8 mouse cellular contexts compared by ENCODE assay signal in the genomic region with DNA sequence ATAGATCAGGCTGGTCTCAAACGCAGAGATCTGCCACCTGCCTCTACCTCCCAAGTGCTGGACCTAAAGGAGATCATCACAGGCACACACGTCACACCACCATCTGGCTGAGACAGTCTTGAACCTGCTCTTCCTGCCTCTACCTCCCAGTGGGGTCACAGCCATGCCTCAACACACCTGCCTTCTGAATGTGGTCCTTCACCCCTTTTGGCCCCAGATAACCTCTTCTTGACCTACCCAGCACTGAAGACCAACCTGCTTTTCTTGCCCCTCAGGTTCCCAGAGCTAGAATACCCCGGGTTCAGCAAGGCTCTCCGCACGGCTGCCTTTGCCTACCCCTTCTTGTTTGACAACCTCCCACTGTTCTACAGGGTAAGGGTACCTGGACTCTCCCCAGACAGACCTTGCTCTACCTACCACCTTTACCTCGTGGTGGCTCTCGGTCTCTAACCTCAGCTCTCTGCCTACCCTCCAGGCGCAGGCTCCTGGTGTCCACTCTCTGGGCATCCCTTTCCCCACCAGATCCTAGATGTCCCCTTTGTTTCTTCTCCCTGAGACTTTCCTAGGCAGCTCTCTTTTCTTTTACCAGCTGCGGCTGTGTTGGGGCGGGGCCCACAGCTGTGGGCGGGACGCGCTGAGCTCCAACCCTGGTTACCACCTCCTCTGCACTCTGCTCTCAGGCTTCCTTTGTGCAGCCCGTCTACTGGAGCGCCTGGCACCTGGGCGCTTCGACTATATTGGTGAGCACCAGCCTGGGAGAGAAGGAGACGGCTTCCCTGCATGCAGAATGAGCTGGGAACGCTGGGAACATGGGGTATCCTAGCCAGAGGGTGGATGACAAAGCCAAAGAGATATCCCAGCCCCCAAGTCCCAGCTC. TPM values are rescaled to one million over a fixed set of nuclear protein-coding genes. Genes with fewer than 3 reads are reported as not detected.
DNase-seq lines count a peak whose midpoint lies in the region; ATAC-seq and TF ChIP-seq lines count a peak whose summit lies in the region.
"Not testable (repeated sequence)": the region's sequence is repeated elsewhere in the genome, so short reads cannot be mapped to it uniquely, and the experiment has no call there.

No protein-coding gene starts in this region.

- peak; percentile 94 for ATAC-seq in intestine, embryonic 15.5 days
- peak; percentile 92 for ATAC-seq in limb, embryonic 13.5 days (ENCODE audit: low FRiP score, low read depth)
- peak; percentile 91 for ATAC-seq in neural tube, embryonic 15.5 days (ENCODE audit: low FRiP score)

- TF ChIP-seq RAD21 in MEL (IDR thresholded peaks at IDR 0.05; ENCODE audit: low read depth, low read length) = not testable (repeated sequence)

- H3K27me3 ChIP-seq in MEL (ENCODE audit: control insufficient read depth in 1 of 2, insufficient read depth in 2 of 2, low read length in 2 of 2); heart, embryonic 10.5 days (ENCODE audit: insufficient read depth, poor library complexity, severe bottlenecking); intestine, embryonic 15.5 days (replicated peaks); limb, embryonic 13.5 days; neural tube, embryonic 15.5 days (replicated peaks): not testable (repeated sequence)
- peaks cover 16% of the 10 kb centered on the region for H3K27me3 ChIP-seq in megakaryocyte, embryonic 14.5 days (replicated peaks)

- H3K9ac ChIP-seq in MEL (ENCODE audit: control insufficient read depth, low read depth, low read length, poor library complexity, severe bottlenecking) = peak overlapping the region; percentile 47; the same call in 1 of the 2 replicates
- H3K9ac ChIP-seq in intestine, embryonic 15.5 days; neural tube, embryonic 15.5 days (replicated peaks): not testable (repeated sequence)
- peak overlapping the region; percentile 32 for H3K9ac ChIP-seq in limb, embryonic 13.5 days

- TF ChIP-seq POLR2A in MEL (IDR thresholded peaks at IDR 0.05; ENCODE audit: control insufficient read depth in 1 of 2, insufficient read depth in 1 of 2, low read depth in 1 of 2, low read length in 2 of 2, poor library complexity in 1 of 2) = peak in 1 of 2 experiments; percentile 55; a peak in 1 of 4 replicates

- H3K79me2 ChIP-seq in MEL (ENCODE audit: control insufficient read depth, insufficient read depth, low read length, poor library complexity) = not testable (repeated sequence)

- not testable (repeated sequence) for TF ChIP-seq EP300 in MEL (IDR thresholded peaks at IDR 0.05; ENCODE audit: low read depth in 1 of 2, low read length in 2 of 2)

- H3K9me3 ChIP-seq in MEL (replicated peaks; ENCODE audit: insufficient read depth, low read length); heart, embryonic 10.5 days; intestine, embryonic 15.5 days; limb, embryonic 13.5 days; neural tube, embryonic 15.5 days (replicated peaks): not testable (repeated sequence)
- peaks cover 22% of the 10 kb centered on the region for H3K9me3 ChIP-seq in megakaryocyte, embryonic 14.5 days

- H3K4me1 ChIP-seq in MEL (ENCODE audit: control insufficient read depth in 1 of 2, insufficient read depth in 2 of 2, low read length in 2 of 2); heart, embryonic 10.5 days; intestine, embryonic 15.5 days (replicated peaks); limb, embryonic 13.5 days; neural tube, embryonic 15.5 days: not testable (repeated sequence)
- H3K4me1 ChIP-seq in megakaryocyte, embryonic 14.5 days = peaks cover 23% of the 10 kb centered on the region

- not testable (repeated sequence) for TF ChIP-seq CTCF in MEL (IDR thresholded peaks at IDR 0.05 in 2 of 3, conservative IDR thresholded peaks at IDR 0.05 in 1 of 3; ENCODE audit: control insufficient read depth in 1 of 3, insufficient read depth in 1 of 3, low read depth in 2 of 3, low read length in 3 of 3, poor library complexity in 1 of 3, severe bottlenecking in 1 of 3)

- not testable (repeated sequence) for H3K27ac ChIP-seq in MEL (ENCODE audit: control insufficient read depth, low read depth, low read length); heart, embryonic 10.5 days; intestine, embryonic 15.5 days
- peak overlapping the region; percentile 15; the same call in 1 of the 2 replicates for H3K27ac ChIP-seq in limb, embryonic 13.5 days
- H3K27ac ChIP-seq in neural tube, embryonic 15.5 days (replicated peaks) = peak overlapping the region; percentile 61; the same call in 1 of the 2 replicates

- not testable (repeated sequence) for H3K36me3 ChIP-seq in MEL (ENCODE audit: control insufficient read depth in 1 of 2, insufficient read depth in 2 of 2, low read length in 2 of 2); heart, embryonic 10.5 days; intestine, embryonic 15.5 days; limb, embryonic 13.5 days; megakaryocyte, embryonic 14.5 days (replicated peaks; ENCODE audit: low read length); neural tube, embryonic 15.5 days

- H3K4me3 ChIP-seq in MEL (ENCODE audit: control insufficient read depth in 1 of 2, insufficient read depth in 1 of 2, low read depth in 2 of 2, low read length in 2 of 2) = peak overlapping the region; percentile 25 to 31; a peak in 3 of 4 replicates
- H3K4me3 ChIP-seq in heart, embryonic 10.5 days = peak overlapping the region; percentile 37
- 0 out of 2 replicates have a peak overlapping the region, but pooled peaks have one; percentile 6 for H3K4me3 ChIP-seq in intestine, embryonic 15.5 days (replicated peaks)
- H3K4me3 ChIP-seq in limb, embryonic 13.5 days = peak overlapping the region; percentile 29
- H3K4me3 ChIP-seq in megakaryocyte, embryonic 14.5 days (replicated peaks) = peak overlapping the region; percentile 50
- not testable (repeated sequence) for H3K4me3 ChIP-seq in neural tube, embryonic 15.5 days (replicated peaks)

- peak overlapping the region; percentile 54 for H3K4me2 ChIP-seq in intestine, embryonic 15.5 days (replicated peaks)
- H3K4me2 ChIP-seq in limb, embryonic 13.5 days (replicated peaks) = peak overlapping the region; percentile 61
- peak overlapping the region; percentile 46 for H3K4me2 ChIP-seq in neural tube, embryonic 15.5 days

- WGBS in heart, embryonic 10.5 days = 13% methylated on average over 19 of the region's 19 CpGs
- WGBS in intestine, embryonic 15.5 days = 11% methylated on average over 19 of the region's 19 CpGs
- 16% methylated on average over 19 of the region's 19 CpGs for WGBS in limb, embryonic 13.5 days
- 11% methylated on average over 19 of the region's 19 CpGs for WGBS in neural tube, embryonic 15.5 days

- peak; percentile 75 for DNase-seq in MEL (ENCODE audit: low read depth, low spot score)
- DNase-seq in embryo, embryonic 9.5 days (ENCODE audit: extremely low spot score) = peak; percentile 57
- peak; percentile 81 for DNase-seq in heart, embryonic 10.5 days (ENCODE audit: low spot score)
- DNase-seq in thymus, postnatal 4 days = peak; percentile 67

RNA-seq across cellular contexts. Expression of a gene that starts 2.5 kb away (rescaled TPM):
- total RNA-seq in MEL (2012; rRNA removed) = not detected in 2 replicates
- polyA plus RNA-seq in MEL (2012; ENCODE audit: insufficient read depth in 1 of 2, insufficient read length in 2 of 2, low read depth in 1 of 2, low replicate concordance in 2 of 2, missing spikeins in 1 of 2) = not detected
- polyA plus RNA-seq in heart, embryonic 10.5 days (2016; fragmentation: Nextera tagmentation; extraction: Ambion mirVana) = not detected in 2 replicates
- polyA plus RNA-seq in intestine, embryonic 15.5 days (2015; fragmentation: Nextera tagmentation; extraction: Ambion mirVana) = not detected in 2 replicates
- polyA plus RNA-seq in limb, embryonic 13.5 days (2015; fragmentation: Nextera tagmentation; extraction: Ambion mirVana) = not detected in 2 replicates
- not detected in 2 replicates for polyA plus RNA-seq in megakaryocyte, embryonic 14.5 days (2012; ENCODE audit: insufficient read depth, low replicate concordance)
- polyA plus RNA-seq in neural tube, embryonic 15.5 days (2015; fragmentation: Nextera tagmentation; extraction: Ambion mirVana) = not detected in 2 replicates

RNA-seq across cellular contexts. Expression of a gene that starts 3.4 kb away (rescaled TPM):
- 0.16 TPM in 1 of 2 replicates, not detected in the other for total RNA-seq in MEL (2012; rRNA removed)
- polyA plus RNA-seq in MEL (2012; ENCODE audit: insufficient read depth in 1 of 2, insufficient read length in 2 of 2, low read depth in 1 of 2, low replicate concordance in 2 of 2, missing spikeins in 1 of 2) = not detected
- polyA plus RNA-seq in heart, embryonic 10.5 days (2016; fragmentation: Nextera tagmentation; extraction: Ambion mirVana) = 0.44 TPM in 1 of 2 replicates, not detected in the other
- polyA plus RNA-seq in intestine, embryonic 15.5 days (2015; fragmentation: Nextera tagmentation; extraction: Ambion mirVana) = 1.3 and 2.7 TPM in 2 replicates
- polyA plus RNA-seq in limb, embryonic 13.5 days (2015; fragmentation: Nextera tagmentation; extraction: Ambion mirVana) = 0.37 TPM in 1 of 2 replicates, not detected in the other
- not detected in 2 replicates for polyA plus RNA-seq in megakaryocyte, embryonic 14.5 days (2012; ENCODE audit: insufficient read depth, low replicate concordance)
- 0.15 and 0.28 TPM in 2 replicates for polyA plus RNA-seq in neural tube, embryonic 15.5 days (2015; fragmentation: Nextera tagmentation; extraction: Ambion mirVana)

RNA-seq across cellular contexts. Expression of a gene that starts 8.3 kb away (rescaled TPM):
- not detected in 2 replicates for total RNA-seq in MEL (2012; rRNA removed)
- under 1 TPM in 1 of 2 experiments, not detected in 1; 0.17 TPM for polyA plus RNA-seq in MEL (2012; ENCODE audit: insufficient read depth in 1 of 2, insufficient read length in 2 of 2, low read depth in 1 of 2, low replicate concordance in 2 of 2, missing spikeins in 1 of 2)
- polyA plus RNA-seq in heart, embryonic 10.5 days (2016; fragmentation: Nextera tagmentation; extraction: Ambion mirVana) = not detected in 2 replicates
- polyA plus RNA-seq in intestine, embryonic 15.5 days (2015; fragmentation: Nextera tagmentation; extraction: Ambion mirVana) = not detected in 2 replicates
- polyA plus RNA-seq in limb, embryonic 13.5 days (2015; fragmentation: Nextera tagmentation; extraction: Ambion mirVana) = 0.63 TPM in 1 of 2 replicates, not detected in the other
- not detected in 2 replicates for polyA plus RNA-seq in megakaryocyte, embryonic 14.5 days (2012; ENCODE audit: insufficient read depth, low replicate concordance)
- not detected in 2 replicates for polyA plus RNA-seq in neural tube, embryonic 15.5 days (2015; fragmentation: Nextera tagmentation; extraction: Ambion mirVana)

RNA-seq across cellular contexts. Expression of a gene that starts 11.6 kb away (rescaled TPM):
- not detected in 2 replicates for total RNA-seq in MEL (2012; rRNA removed)
- polyA plus RNA-seq in MEL (2012; ENCODE audit: insufficient read depth in 1 of 2, insufficient read length in 2 of 2, low read depth in 1 of 2, low replicate concordance in 2 of 2, missing spikeins in 1 of 2) = under 1 TPM in 1 of 2 experiments, not detected in 1; 0.11 TPM
- 1.7 and 2.2 TPM in 2 replicates for polyA plus RNA-seq in heart, embryonic 10.5 days (2016; fragmentation: Nextera tagmentation; extraction: Ambion mirVana)
- 3.7 and 4.2 TPM in 2 replicates for polyA plus RNA-seq in intestine, embryonic 15.5 days (2015; fragmentation: Nextera tagmentation; extraction: Ambion mirVana)
- 7.6 and 8.7 TPM in 2 replicates for polyA plus RNA-seq in limb, embryonic 13.5 days (2015; fragmentation: Nextera tagmentation; extraction: Ambion mirVana)
- not detected in 2 replicates for polyA plus RNA-seq in megakaryocyte, embryonic 14.5 days (2012; ENCODE audit: insufficient read depth, low replicate concordance)
- polyA plus RNA-seq in neural tube, embryonic 15.5 days (2015; fragmentation: Nextera tagmentation; extraction: Ambion mirVana) = 1.6 and 2.5 TPM in 2 replicates

RNA-seq across cellular contexts. Expression of a gene that starts 34.1 kb away (rescaled TPM):
- total RNA-seq in MEL (2012; rRNA removed) = 139 and 144 TPM in 2 replicates
- 100 to 1,000 TPM in 1 of 2 experiments, not detected in 1; 357 TPM for polyA plus RNA-seq in MEL (2012; ENCODE audit: insufficient read depth in 1 of 2, insufficient read length in 2 of 2, low read depth in 1 of 2, low replicate concordance in 2 of 2, missing spikeins in 1 of 2)
- polyA plus RNA-seq in heart, embryonic 10.5 days (2016; fragmentation: Nextera tagmentation; extraction: Ambion mirVana) = 131 and 149 TPM in 2 replicates
- polyA plus RNA-seq in intestine, embryonic 15.5 days (2015; fragmentation: Nextera tagmentation; extraction: Ambion mirVana) = 127 and 128 TPM in 2 replicates
- polyA plus RNA-seq in limb, embryonic 13.5 days (2015; fragmentation: Nextera tagmentation; extraction: Ambion mirVana) = 125 and 127 TPM in 2 replicates
- polyA plus RNA-seq in megakaryocyte, embryonic 14.5 days (2012; ENCODE audit: insufficient read depth, low replicate concordance) = 73.6 and 114 TPM in 2 replicates
- 25.8 and 52.7 TPM in 2 replicates for polyA plus RNA-seq in neural tube, embryonic 15.5 days (2015; fragmentation: Nextera tagmentation; extraction: Ambion mirVana)
